Mouse (Mus musculus) 3T3-L1 (cell line): ENCODE results near the gene Dcun1d2.
A peak's percentile ranks its signal among the peaks of the same experiment; 100 is the strongest.

Experiments
- DNase-seq: peaks from one replicate; pipeline ENCODE4 v3.0.0-alpha.2; 2015; ENCODE audit warnings: low read depth, low spot score

The Dcun1d2 gene

DNA sequence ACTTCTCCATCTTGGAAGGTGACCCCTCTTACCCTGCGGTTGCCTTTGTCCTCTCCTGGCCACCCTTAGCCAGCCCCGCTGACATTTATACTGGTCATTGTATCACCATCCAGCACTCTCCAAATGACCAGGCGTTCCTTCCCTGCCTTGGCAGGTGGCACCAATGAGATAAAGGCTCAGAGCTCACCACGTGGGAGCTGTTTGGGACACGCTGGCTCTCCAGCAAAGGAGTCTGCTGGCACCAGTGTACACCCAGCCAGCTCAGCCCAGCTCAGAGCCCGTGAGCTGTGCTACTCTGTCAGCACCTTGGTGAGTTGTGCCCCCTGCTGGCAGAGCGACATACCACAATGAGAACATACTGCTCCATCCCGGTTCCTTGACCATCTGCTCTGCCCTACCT is 33.9 kb downstream of the Dcun1d2 start, which contains the start of gene Adprhl1:
Gene Adprhl1 (minus strand): TSS at position 144 of the 400 bp plus-strand sequence.
- DNase-seq: peak; percentile 76

DNA sequence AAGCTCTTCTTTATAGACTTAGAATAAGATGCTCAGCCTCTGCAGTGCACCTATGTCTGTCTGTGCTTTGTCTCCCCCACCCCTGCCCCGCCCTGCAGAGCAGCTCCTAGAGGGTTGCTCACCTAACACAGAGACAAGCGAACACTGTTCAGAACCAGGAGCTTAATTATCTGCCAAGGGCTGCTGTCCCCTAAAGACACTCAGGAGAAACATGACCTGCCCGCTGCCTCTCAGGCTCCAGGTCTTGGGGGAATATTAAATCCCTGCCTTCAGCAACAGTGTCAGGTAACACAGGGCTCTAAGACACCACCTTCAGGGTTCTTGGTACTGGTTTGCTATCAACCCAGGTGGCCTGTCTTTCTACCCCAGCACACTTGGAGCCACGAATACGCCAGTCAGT is 34.5 kb downstream of the Dcun1d2 start:
- no peak for DNase-seq

DNA sequence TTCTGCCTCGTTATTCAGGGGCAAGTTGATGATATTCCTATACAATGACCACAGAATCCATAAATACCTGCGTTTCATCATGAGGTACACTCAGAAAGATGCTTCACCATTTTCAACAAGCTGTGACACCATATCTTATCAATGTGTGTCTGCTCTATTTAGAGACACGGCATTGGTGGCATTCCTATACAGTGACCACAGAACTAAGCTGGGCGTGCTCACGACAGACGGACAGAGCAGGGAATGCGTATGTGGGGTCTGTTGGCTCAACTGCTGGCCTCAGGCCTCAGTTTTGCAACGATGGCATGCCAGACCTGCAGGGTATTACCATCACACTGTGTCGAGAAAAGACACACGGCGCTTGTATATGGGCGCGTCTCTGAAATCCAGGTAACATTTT is 35.1 kb downstream of the Dcun1d2 start:
- no peak for DNase-seq

DNA sequence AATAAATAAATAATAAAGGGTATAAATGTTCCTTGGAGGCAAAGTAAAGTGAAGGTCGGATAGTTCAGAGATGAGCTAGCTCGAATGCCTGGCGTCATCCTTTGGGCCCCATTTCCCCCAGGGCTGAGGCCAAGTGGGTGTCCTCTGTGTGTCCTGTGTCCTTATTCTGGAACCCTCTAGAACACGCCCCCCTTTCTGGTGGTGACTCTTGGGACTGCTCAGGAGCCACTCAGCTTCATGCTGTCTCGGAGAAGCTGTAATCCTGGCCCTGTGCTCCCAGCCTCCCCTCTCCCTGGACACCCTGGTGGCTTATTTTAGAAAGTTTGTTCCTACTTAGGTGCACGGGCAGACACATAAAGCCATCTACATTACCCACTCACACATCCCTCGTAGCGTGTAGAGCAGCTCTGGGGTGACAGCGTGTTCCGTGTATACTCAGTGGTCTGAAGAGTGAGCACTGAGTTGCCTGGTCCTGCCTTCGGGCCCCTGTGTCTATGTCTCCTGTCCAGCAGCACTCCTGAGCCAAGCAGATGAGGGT is 43.5 kb downstream of the Dcun1d2 start:
- no peak for DNase-seq

DNA sequence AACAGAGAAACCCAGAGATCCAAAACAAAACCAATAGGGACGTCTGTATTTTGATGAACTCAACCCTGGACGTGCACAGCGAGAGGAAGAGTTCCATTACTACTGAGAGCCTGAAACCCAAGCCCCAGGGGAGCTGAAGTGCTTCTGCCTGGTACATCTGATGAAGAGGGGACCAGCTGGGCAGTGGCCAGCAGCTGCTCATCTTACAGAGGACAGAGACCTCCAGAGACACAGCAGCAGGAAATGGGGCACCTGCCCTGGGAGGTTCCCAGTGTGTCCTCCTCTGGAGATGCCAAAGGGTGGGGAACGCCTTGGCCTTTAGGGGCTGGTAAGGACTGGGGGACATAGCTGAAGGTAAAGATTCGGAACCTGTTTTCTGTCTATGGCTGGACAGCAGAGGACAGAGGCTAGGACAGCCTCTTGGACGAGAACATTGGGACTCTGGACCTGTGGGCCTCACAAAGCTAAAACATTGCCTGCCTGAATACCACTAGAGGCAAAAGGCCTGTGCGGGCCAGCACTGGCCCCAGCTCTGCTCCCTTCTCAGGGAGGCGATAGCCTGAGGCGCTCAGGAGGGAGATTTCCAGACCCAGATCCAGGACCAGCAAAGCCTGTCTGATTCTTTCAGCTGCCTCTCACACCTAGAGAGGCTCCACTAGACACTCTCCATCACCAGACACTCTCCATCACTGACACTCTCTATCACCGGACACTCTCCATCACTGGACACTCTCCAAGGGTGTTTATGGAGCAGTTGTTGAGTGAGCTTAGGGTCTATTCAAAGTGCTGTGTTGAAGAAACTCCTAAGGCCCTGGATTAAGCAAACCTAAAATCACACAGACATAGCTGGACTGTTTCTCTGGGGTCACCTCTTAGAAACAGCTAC is 44.7 kb downstream of the Dcun1d2 start:
- no peak for DNase-seq

DNA sequence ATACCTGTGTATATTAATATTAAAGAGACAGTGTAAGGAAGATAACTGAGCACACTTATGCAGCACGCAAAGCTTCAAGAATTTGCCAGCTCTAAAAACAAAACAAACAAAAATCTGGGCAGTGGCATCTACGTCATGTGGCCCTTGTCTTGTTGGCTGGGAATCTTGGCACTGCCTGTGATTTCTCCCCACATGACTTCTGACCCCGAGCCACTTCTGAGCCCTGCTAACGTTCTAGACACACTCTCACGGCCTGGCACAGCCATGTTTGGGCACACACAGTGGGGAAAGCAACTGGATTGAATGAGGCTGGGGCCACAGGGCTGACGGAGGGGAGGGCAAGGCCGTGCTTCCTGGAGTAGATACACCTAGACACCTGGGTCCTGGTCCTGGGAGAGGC is 47.2 kb downstream of the Dcun1d2 start:
- DNase-seq: no peak

DNA sequence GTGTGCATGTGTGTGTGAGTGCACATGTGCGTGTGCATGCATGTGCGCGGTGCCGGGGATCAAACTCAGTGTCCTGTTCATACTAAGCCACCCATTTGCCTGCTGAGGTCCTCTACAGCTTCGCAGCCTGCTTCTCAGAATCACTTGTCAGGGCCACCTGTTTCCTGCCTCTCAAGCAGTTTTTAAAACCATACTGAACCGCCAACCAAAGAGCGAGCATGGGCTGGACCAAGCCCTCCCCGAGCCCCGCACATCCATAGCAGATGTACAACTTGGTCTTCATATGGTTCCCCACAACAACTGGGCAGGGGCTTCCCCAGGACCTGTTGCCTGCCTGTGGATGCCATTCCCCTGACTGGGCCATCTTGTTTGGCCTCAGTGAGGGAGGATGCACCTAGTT is 47.9 kb downstream of the Dcun1d2 start:
- no peak for DNase-seq

DNA sequence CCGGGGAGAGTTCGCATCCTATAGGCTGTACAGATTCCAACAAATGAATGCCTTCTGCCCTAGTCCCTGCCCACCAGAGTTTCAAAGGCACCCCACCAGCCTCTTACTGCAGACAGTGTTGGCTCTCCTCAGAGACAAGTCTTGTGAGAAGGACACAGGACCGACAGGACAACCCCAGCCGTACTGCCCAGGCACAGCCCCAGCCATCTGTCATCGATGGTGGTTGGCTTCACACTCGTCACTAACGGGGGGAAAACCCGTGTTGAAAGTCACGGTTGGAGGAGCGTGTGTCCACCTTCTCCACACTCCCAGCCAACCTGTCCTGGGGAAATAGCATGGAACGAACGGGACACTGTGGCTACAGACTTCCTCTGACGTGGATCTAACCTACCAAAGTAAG is 53.1 kb downstream of the Dcun1d2 start:
- no peak for DNase-seq

DNA sequence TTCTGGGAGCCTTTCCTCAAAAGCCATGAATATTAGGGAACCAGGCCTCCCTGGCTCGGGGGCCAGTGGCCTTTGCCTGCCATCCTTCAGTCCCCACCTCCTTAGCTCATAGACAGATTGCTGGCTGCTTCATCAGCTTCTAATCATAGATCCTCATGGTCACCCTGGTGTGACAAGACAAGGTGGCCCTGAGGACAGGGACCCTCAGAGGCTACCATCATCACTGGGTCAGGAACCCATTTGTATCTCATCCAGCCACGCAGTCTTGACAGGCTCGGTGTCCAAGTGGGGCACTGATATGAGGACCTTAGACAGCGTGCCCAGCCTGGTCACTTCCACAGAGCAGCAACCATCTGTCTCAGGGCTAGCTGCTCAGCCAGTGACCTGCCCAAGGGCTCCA is 57.5 kb downstream of the Dcun1d2 start:
- no peak for DNase-seq

DNA sequence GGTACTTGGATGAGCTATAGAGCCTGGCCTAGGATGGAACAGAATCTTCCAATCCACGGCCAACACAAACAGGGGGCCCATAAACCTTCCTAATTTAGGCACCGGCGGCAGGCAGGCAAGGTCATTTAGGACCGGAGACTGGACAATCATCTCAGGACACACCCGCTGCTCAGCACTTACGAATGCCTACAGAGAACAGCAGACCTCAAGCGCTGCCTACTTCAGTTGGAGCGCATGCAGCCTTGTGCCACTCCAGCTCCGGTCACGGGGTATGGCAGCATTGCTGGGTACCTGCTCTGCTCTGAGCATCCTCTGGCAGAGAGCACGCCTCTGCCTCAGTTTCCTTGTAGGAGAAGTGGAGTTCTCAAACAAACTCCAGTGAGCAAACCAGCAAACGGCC is 58.1 kb downstream of the Dcun1d2 start:
- DNase-seq: no peak

DNA sequence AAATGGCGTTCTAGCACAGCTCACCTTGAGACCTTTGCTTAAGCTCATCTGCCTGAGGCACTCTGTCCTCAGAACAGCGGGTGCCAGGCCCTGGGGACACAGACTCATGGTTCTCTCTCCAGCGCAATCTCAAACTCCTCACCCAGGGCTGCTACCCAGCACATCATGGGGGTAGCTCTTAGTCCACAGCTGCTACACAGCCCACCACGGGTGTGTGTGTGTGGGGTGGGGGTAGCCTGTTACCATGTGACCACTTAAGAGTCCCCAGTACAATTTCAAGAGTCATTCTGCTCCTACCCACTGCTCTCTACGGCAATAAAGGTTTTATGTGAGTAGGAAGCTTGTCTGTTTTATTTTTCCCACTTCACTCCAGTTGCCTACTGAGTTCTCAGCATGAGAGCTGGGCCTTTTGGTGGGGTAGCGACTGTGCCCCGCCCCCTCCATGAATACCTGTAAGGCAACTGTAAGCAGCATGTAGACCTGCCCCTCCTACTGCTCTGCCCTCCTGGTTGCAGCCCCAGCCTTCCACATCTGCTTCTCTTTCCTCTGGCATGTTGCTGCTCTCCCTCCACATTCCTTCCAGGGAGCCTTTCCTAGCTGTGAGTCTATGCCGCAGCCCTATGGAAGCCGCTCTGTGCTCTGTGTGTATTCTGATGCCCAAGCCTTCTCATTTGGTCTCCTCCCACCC is 58.9 kb downstream of the Dcun1d2 start:
- DNase-seq: no peak

DNA sequence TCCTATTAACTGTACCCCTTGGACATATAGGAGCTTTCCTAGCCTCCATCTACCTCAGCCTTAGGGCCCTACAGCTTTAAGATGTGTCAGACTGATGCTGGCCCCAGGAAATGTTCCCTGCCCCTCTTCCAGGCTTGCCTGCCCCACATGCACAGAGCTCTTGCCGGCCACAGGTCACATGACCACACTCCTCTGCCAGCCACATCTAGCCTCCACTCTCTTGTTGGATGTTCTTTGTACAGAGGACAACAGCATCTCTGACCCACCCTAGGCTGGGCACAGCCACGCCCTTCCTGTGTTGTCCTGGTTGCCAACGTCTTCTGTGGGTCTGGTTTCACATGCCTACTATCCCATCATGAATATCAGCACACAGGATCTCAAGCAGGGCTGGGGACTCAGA is 60.7 kb downstream of the Dcun1d2 start:
- DNase-seq: no peak

DNA sequence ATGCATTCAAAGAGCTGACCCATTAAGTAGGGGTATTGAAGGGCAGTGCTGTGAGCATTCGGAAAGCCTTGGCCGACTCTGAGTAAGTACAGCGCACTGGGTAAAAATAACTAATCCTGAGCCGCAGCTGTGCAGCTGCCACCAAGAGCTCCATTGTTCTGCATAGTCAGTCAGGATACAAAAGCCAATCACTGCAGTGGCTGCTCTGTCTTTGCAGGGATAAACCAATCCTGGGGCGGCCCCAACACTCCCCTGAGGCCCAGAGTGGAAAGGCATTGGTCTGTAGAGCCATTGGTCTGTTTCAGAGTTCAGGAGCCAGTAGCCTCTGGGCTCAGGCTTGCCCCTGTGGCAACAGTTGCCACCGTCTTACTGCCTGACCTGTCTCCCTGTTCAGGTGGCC is 61.6 kb downstream of the Dcun1d2 start:
- no peak for DNase-seq

DNA sequence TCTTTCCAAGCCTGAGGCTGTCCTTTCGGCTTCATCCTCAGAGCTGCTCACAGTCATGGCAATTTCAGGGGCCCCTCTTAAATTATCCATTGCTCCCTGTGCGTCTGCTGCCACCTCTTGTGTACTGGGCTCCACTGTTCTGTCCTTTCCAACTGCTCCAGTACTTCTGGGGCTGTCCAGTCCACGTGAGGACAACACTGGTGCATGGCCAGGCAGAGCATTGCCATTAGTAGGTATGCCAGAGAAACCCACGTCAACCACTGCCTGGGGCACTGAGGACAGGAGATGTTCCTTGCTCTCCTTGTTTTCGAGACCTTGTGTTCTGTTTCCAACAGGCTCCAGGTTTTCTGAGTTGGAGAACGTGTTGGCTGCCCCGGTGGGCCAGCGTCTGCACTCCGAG is 63.5 kb downstream of the Dcun1d2 start:
- DNase-seq: no peak

DNA sequence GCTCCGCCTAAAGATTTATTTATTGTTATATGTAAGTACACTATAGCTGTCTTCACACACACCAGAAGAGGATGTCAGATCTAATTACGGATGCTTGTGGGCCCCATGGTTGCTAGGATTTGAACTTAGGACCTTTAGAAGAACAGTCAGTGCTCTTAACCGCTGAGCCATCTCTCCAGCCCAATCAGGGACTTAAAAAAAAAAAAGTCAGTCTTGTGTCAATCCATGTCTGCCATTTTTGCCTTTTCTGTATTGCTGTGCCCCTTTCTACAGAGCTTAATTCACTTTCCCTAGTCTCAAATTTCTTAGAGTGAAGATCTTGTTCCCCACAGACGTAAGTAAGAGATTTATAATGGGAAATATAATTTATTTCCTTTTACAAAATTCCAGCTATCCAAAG is 69.5 kb downstream of the Dcun1d2 start:
- DNase-seq: no peak

DNA sequence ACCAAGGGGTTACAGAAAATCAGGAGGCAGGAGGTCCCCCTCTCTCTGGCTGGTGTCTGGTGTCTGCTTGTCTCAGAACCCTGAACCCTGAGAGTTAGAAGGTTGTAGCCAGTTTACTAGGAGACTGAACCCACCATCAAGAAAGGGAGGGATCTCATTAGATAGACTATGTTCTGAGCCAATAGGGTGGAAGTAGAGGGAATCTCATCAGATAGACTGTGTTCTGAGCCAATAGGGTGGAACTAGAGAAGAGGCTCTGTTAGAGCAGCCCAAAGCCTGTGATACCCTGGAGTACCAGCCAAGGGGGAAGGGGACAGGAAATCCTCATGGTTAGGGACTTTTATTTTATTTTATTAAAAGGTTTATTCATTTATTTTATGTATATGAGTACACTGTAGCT is 69.9 kb downstream of the Dcun1d2 start:
- no peak for DNase-seq

DNA sequence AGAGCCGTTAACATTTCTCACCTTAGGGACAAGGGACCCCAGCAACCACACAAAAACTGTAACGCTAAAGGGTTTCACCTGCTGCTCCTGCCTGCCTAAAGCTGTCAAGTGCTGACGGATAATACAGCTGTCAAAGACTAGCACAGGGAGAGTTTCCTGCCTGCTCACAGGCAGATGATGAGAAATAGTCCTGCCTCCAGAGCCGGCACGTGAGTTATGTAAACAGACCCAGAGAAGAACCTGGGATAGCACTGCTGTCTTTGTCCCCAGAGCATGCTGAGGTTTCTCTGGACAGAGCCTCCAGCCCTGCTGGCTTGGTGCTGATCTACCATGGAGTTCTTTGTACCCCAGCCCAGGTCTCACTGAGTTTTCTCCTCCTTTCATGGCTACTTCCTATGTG is 70.8 kb downstream of the Dcun1d2 start:
- DNase-seq: no peak

DNA sequence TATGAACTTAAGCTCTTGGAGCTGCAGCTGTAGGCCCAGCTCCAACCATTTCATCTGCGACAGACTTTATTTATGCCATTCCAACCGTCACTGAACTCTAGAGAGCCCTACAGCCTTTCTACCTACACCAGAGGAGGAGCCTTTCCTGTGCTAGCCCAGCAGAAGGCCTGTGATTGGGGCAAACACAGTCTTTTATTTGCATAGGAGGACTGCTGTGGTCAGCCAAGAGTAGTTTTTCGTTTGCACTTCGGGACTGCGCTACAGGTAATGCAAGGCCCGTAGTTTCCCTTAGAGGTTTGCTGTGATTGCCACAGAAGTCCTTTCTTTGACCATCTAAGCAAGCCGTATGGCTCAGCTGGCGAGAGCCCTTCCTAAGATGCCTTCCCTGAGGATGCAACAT is 71.5 kb downstream of the Dcun1d2 start:
- no peak for DNase-seq

DNA sequence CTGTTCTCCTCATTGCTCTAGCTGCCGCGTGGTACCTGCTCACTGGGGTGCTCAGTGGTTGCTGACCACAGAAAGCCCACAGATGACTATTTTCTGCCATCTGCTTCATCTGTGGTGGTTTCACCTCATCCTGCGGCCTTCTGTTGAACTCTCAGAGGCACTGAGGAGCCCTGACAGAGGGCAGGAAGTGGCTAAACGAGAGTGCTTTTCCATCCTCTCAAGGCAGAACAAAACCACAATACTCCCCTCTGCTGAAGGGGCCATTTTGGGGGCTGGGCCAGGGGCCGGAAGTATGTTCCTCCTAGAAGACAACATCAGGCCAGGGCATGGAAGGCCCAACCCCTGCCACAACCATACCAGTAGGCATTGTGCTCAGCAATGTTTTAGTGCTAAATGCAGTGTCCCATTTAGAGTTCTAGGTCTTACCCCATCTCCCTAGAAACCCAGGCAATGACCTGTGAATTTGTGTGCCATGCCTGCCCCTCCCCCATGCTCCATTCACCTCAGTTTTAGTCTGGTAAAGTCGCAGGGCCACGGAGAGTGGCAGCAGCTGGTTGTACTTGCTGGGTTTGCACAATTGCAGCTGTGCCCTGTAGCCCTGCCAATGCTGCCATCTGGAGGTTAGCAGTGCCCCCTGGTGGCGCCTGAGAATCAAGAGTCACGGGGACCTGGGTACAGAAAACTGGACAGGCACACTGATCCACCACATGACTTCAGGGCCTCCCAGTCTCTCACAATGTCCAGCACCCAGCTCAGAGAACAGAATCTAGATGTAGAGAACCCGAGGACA is 74.3 kb downstream of the Dcun1d2 start:
- peak; percentile 96 for DNase-seq

DNA sequence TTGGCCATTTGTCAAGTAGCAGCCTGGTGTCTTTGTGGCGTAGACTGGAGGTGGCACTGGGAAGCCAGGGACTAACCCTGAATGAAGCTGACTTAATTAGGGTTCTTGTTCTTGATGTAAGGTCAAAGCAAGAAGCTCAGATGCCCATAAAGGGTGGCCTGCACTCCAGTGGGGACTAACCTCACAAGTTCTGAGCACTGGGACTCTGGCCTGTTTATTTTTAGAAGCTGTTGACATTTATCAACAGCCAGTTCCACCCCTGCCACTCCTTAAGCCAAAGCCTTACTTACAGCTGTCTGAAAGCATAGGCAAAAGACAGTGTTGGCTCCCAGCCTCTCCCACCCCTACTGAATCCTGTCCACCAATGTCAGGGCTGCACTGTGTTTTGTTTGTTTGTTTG is 78.2 kb downstream of the Dcun1d2 start:
- DNase-seq: no peak

DNA sequence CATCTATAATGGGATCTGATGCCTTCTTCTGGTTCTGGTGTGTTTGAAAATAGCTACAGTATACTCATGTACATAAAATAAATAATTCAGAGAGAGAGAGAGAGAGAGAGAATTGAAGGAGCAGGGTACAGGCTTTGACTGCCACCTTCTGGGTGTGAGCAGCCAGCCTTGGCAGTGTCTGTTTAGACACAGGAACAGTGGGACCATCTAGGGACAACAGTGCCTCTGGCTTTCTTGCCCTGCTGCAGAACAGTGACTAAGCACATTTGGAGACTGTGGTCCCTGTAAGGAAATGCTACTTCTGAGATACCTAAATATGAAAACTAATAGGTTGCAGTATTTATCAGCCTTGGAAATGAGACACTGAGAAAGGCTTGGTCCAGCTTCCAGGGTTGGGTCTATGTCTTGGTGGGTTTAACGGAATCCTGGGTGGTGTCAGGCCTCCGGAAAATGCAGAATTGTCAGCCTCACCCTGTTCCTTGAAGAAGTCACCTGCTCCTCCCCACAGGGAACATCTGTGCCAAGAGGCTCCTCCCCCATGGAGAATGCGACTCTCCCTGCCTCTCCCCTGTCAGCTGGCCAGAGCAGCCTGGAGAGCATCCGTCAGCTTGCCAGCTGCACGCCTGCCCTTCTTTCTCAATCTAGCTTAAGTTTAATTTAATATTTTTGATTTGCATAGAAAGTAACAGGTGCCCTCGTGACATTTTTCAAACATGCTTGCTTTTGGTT is 79.1 kb downstream of the Dcun1d2 start:
- peak; percentile 52 for DNase-seq
